Mouse (Mus musculus) ES-Bruce4 (cell line): ENCODE data around the gene Ccdc107. TPM values are rescaled to one million over a fixed set of nuclear protein-coding genes. Genes with fewer than 3 reads are reported as not detected.

Experiments
- H3K27ac ChIP-seq: 2 replicates; pipeline ENCODE4 v1.5.1; 2012; ENCODE audit warnings: low read length, inconsistent platforms; ENCODE audit not compliant: insufficient read depth
- H3K27me3 ChIP-seq: 2 replicates; pipeline ENCODE4 v1.6.1; 2012; ENCODE audit warnings: mild to moderate bottlenecking, low read length, inconsistent platforms; ENCODE audit not compliant: control insufficient read depth, poor library complexity, insufficient read depth, severe bottlenecking
- H3K36me3 ChIP-seq: 2 replicates; pipeline ENCODE4 v1.6.1; 2012; ENCODE audit warnings: inconsistent platforms, mild to moderate bottlenecking, low read length, moderate library complexity; ENCODE audit not compliant: control insufficient read depth, poor library complexity, insufficient read depth, severe bottlenecking
- H3K4me1 ChIP-seq: one replicate; pipeline ENCODE4 v1.8.1; 2011; ENCODE audit warnings: low read length; ENCODE audit not compliant: control insufficient read depth, insufficient read depth
- H3K4me3 ChIP-seq: 2 replicates; pipeline ENCODE4 v1.5.1; 2011; ENCODE audit warnings: low read depth, mild to moderate bottlenecking, low read length
- H3K9ac ChIP-seq: 2 replicates; pipeline ENCODE4 v1.6.1; 2012; ENCODE audit warnings: low read depth, mild to moderate bottlenecking, inconsistent platforms; ENCODE audit not compliant: poor library complexity, severe bottlenecking
- H3K9me3 ChIP-seq: replicated peaks from 2 replicates; pipeline ENCODE4 v1.6.1; 2012; ENCODE audit warnings: mild to moderate bottlenecking, low read length, inconsistent platforms; ENCODE audit not compliant: control insufficient read depth, poor library complexity, insufficient read depth, severe bottlenecking
- CTCF ChIP-seq: IDR thresholded peaks from one replicate; pipeline ENCODE4 v1.8.1; 2011; ENCODE audit warnings: low read depth, low read length
- EP300 ChIP-seq: IDR thresholded peaks from 2 replicates; pipeline ENCODE4 v1.6.1; 2011; ENCODE audit warnings: low read depth, low read length; ENCODE audit not compliant: insufficient read depth
- POLR2A ChIP-seq: IDR thresholded peaks from one replicate; pipeline ENCODE4 v1.8.1; 2011; ENCODE audit warnings: low read length; ENCODE audit not compliant: insufficient read depth
- polyA plus RNA-seq: library from polyadenylated mRNA; stranded (reverse); fragments of >200 nt; gene quantifications from 2 replicates; pipeline ENCODE4 v1.2.4, GENCODE M21; 2011; ENCODE audit warnings: low read depth; ENCODE audit not compliant: missing spikeins, insufficient read depth, insufficient read length

The Ccdc107 gene
- polyA plus RNA-seq, 1 experiment, result 16.5 TPM

GRCm38 (mm10) chr4:43497405-43497804 lies 4.7 kb downstream of the Ccdc107 start:
- TF ChIP-seq CTCF, result no peak
- TF ChIP-seq EP300, result no peak
- TF ChIP-seq POLR2A, result no peak
- no peaks in the 10 kb centered on the region for H3K27me3 ChIP-seq
- 0 out of 2 replicates have a peak, but pooled peaks cover 5% of the 10 kb centered on the region for H3K36me3 ChIP-seq
- no peaks in the 10 kb centered on the region for H3K4me1 ChIP-seq
- H3K9me3 ChIP-seq, result no peaks in the 10 kb centered on the region
- no peak overlapping the region for H3K27ac ChIP-seq
- no peak overlapping the region for H3K9ac ChIP-seq
- H3K4me3 ChIP-seq, result no peak overlapping the region

GRCm38 (mm10) chr4:43497946-43498345 lies 5.2 kb downstream of the Ccdc107 start:
- no peak overlapping the region for H3K4me3 ChIP-seq
- no peaks in the 10 kb centered on the region for H3K9me3 ChIP-seq
- no peak for TF ChIP-seq CTCF
- no peak for TF ChIP-seq POLR2A
- no peak for TF ChIP-seq EP300
- no peaks in the 10 kb centered on the region for H3K27me3 ChIP-seq
- 0 out of 2 replicates have a peak, but pooled peaks cover 5% of the 10 kb centered on the region for H3K36me3 ChIP-seq
- H3K9ac ChIP-seq, result no peak overlapping the region
- no peaks in the 10 kb centered on the region for H3K4me1 ChIP-seq
- no peak overlapping the region for H3K27ac ChIP-seq

DNA sequence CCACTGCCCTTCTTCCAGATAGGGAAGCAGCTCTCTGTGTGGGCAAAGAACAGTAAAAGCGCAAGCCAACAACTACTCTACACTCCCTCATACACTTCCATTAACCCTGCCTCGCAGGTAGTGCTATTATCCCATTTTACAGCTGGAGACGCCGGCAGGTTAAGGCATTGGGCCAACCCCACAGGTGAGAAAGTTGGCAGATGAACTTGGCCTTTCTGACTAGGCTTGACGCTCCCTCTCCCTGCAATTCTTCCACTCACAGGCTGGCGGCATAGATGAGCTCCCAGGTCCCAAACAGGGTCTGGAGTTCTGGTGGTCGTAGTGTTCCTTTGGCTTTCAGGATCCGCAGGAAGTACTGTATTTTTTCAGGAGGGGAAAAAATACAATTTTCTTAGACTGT lies 6.3 kb downstream of the Ccdc107 start:
- no peaks in the 10 kb centered on the region for H3K27me3 ChIP-seq
- H3K4me1 ChIP-seq, result no peaks in the 10 kb centered on the region
- H3K4me3 ChIP-seq, result peak overlapping the region; percentile 80
- peak overlapping the region; percentile 78 for H3K9ac ChIP-seq
- peak; percentile 55 for TF ChIP-seq CTCF
- TF ChIP-seq POLR2A, result no peak
- H3K36me3 ChIP-seq, result 0 out of 2 replicates have a peak, but pooled peaks cover 5% of the 10 kb centered on the region
- no peak overlapping the region for H3K27ac ChIP-seq
- no peaks in the 10 kb centered on the region for H3K9me3 ChIP-seq

- H3K27me3 ChIP-seq, result no peaks in the 10 kb centered on the region
- H3K4me3 ChIP-seq, result peak within 1 kb of the TSS; percentile 80
- H3K36me3 ChIP-seq, result 0 out of 2 replicates have a peak, but pooled peaks cover 5% of the 10 kb centered on the region
- TF ChIP-seq POLR2A (peak; percentile 66), CTCF (no peak), EP300 (0 out of 2 replicates have a peak, but pooled peaks have one; percentile 3)
- no peak within 1 kb of the TSS for H3K27ac ChIP-seq
- H3K4me1 ChIP-seq, result no peaks in the 10 kb centered on the region
- H3K9ac ChIP-seq, result peak within 1 kb of the TSS; percentile 78
- no peaks in the 10 kb centered on the region for H3K9me3 ChIP-seq
These were observed 7.0 kb downstream of the Ccdc107 start, which contains the start of gene Arhgef39 for GRCm38 (mm10) chr4:43499407-43500333. TSS of gene Arhgef39 (minus strand) at chr4:43499695.

DNA sequence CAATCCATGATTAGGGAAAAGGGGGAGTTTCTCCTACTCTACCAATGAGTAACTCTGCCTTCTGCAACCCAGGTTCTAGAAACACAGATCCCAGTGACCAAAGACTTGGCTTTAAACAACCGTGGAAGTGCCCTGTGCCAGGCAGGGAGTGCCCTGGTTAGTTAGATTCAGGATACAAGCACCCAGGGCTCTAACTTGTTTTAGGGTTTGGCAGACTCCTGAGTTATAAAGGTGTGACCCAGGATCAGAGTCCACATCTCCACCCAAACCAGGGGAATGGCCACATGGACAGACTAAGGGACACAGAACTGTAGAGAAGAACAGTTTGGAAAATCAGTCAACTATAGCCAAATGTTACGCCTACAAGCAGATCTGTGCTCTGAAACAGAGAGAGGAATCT lies 10.3 kb downstream of the Ccdc107 start:
- H3K9me3 ChIP-seq, result no peaks in the 10 kb centered on the region
- no peaks in the 10 kb centered on the region for H3K4me1 ChIP-seq
- H3K27ac ChIP-seq, result no peak overlapping the region
- H3K36me3 ChIP-seq, result no peaks in the 10 kb centered on the region
- H3K27me3 ChIP-seq, result no peaks in the 10 kb centered on the region
- H3K9ac ChIP-seq, result no peak overlapping the region
- TF ChIP-seq POLR2A (no peak), CTCF (no peak), EP300 (no peak)
- no peak overlapping the region for H3K4me3 ChIP-seq

- H3K4me3 ChIP-seq, result no peak overlapping the region
- no peak overlapping the region for H3K9ac ChIP-seq
- H3K36me3 ChIP-seq, result no peaks in the 10 kb centered on the region
- no peaks in the 10 kb centered on the region for H3K9me3 ChIP-seq
- no peak for TF ChIP-seq CTCF
- TF ChIP-seq POLR2A, result no peak
- no peak for TF ChIP-seq EP300
- no peaks in the 10 kb centered on the region for H3K27me3 ChIP-seq
- H3K27ac ChIP-seq, result no peak overlapping the region
- H3K4me1 ChIP-seq, result no peaks in the 10 kb centered on the region
These were observed 10.8 kb downstream of the Ccdc107 start for GRCm38 (mm10) chr4:43503506-43503905.
